Mouse (Mus musculus) G1E (cell line): ENCODE measurements around the gene Hdhd5.

ENCODE experiments used
- CTCF ChIP-seq: IDR thresholded peaks from 2 replicates; pipeline ENCODE4 v1.5.1; 2012; ENCODE audit warnings: low read depth, low read length, inconsistent platforms, mixed read lengths
- GATA1 ChIP-seq: IDR thresholded peaks from 2 replicates; pipeline ENCODE4 v1.6.1; 2012; ENCODE audit warnings: borderline replicate concordance, low read length, inconsistent platforms, mixed read lengths
- GATA2 ChIP-seq: IDR thresholded peaks from 2 replicates; pipeline ENCODE4 v1.6.1; 2012; ENCODE audit warnings: low read depth, low read length, inconsistent platforms, borderline replicate concordance
- POLR2AphosphoS5 ChIP-seq: IDR thresholded peaks from 2 replicates; pipeline ENCODE4 v1.6.1; 2012; ENCODE audit warnings: low read depth, low read length, inconsistent platforms; ENCODE audit not compliant: insufficient replicate concordance
- TAL1 ChIP-seq: conservative IDR thresholded peaks from 2 replicates; pipeline ENCODE4 v1.6.1; 2012; ENCODE audit warnings: low read depth, low read length, inconsistent platforms, mixed read lengths

DNA sequence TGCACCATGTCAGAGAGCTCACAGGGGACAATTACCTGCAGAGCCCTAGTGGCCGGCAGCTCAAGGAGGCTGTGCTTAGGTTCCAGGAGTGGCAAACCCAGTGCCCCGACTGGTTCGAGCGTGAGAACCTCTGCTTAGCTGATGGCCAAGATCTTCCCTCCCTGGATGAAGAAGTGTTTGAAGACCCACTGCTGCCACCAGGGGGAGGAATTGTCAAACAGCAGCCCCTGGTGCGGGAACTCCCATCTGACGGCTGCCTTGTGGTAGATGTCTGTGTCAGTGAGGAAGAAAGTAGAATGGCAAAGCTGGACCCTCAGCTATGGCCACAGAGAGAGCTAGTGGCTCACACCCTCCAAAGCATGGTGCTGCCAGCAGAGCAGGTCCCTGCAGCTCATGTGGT lies 49.6 kb downstream of the Hdhd5 start:
- TF ChIP-seq CTCF (0 out of 2 replicates have a peak, but pooled peaks have one; percentile 15), GATA1 (no peak), POLR2AphosphoS5 (no peak), TAL1 (no peak), GATA2 (no peak)
